In genomic region chr7:49778114-49778901, GRCm38 (mm10) we compare ENCODE assay signal across 7 mouse cellular contexts. TPM values are rescaled to one million over a fixed set of nuclear protein-coding genes. Genes with fewer than 3 reads are reported as not detected.
DNase-seq lines count a peak whose midpoint lies in the region; ATAC-seq lines count a peak whose summit lies in the region.

TSS of gene Prmt3 (plus strand) at chr7:49778346.

- H3K27me3 ChIP-seq in intestine, embryonic 15.5 days (replicated peaks), result no peaks in the 10 kb centered on the region
- 0 out of 2 replicates have a peak, but pooled peaks cover 9% of the 10 kb centered on the region for H3K27me3 ChIP-seq in midbrain, embryonic 10.5 days (ENCODE audit: low read depth, poor library complexity, severe bottlenecking)

- peak within 1 kb of the TSS; percentile 64 for H3K27ac ChIP-seq in intestine, embryonic 15.5 days
- H3K27ac ChIP-seq in midbrain, embryonic 10.5 days (replicated peaks), result peak within 1 kb of the TSS; percentile 95

- H3K4me3 ChIP-seq in intestine, embryonic 15.5 days (replicated peaks), result peak within 1 kb of the TSS; percentile 72
- peak within 1 kb of the TSS; percentile 77 for H3K4me3 ChIP-seq in midbrain, embryonic 10.5 days

- intact Hi-C loops in left cerebral cortex, postnatal 25 days (cut with DNase I), result loop anchor here (2.0 kb wide), 1 partner anchor 144 kb away; no protein-coding TSS in a partner anchor

- peak; percentile 94 for ATAC-seq in intestine, embryonic 15.5 days

- H3K4me2 ChIP-seq in intestine, embryonic 15.5 days (replicated peaks), result peak within 1 kb of the TSS; percentile 88

- H3K9ac ChIP-seq in intestine, embryonic 15.5 days, result peak within 1 kb of the TSS; percentile 65

- H3K36me3 ChIP-seq in intestine, embryonic 15.5 days, result peaks cover 6% of the 10 kb centered on the region; the same call in 1 of the 2 replicates
- peaks cover 36% of the 10 kb centered on the region for H3K36me3 ChIP-seq in midbrain, embryonic 10.5 days

- WGBS in intestine, embryonic 15.5 days, result under 1% methylated on average over 78 of the region's 92 CpGs
- under 1% methylated on average over 87 of the region's 92 CpGs for WGBS in midbrain, embryonic 10.5 days

- peak; percentile 97 to 99 for DNase-seq in adrenal gland, adult (ENCODE audit: inconsistent age in 2 of 2, low spot score in 1 of 2)
- DNase-seq in embryo, embryonic 10.5 days (ENCODE audit: low spot score), result peak; percentile 98
- peak; percentile 94 for DNase-seq in gastrocnemius, postnatal 25 days
- DNase-seq in left cerebral cortex, postnatal 25 days (ENCODE audit: low spot score in 2 of 2), result peak; percentile 98 to 99
- peak; percentile 97 for DNase-seq in midbrain, embryonic 10.5 days (ENCODE audit: low spot score)
- peak; percentile 100 for DNase-seq in right cerebral cortex, postnatal 4 days

- no peaks in the 10 kb centered on the region for H3K9me3 ChIP-seq in intestine, embryonic 15.5 days
- no peaks in the 10 kb centered on the region for H3K9me3 ChIP-seq in midbrain, embryonic 10.5 days (replicated peaks)

- peaks cover 5% of the 10 kb centered on the region; the same call in 1 of the 2 replicates for H3K4me1 ChIP-seq in intestine, embryonic 15.5 days (replicated peaks)
- H3K4me1 ChIP-seq in midbrain, embryonic 10.5 days, result peaks cover 32% of the 10 kb centered on the region

RNA-seq across cellular contexts. Expression of gene Prmt3, which starts in this region (rescaled TPM):
- total RNA-seq in gastrocnemius, postnatal 25 days (2021), result 10 to 100 TPM; 10.5 to 12.2 TPM
- polyA plus RNA-seq in intestine, embryonic 15.5 days (2015; fragmentation: Nextera tagmentation; extraction: Ambion mirVana), result 51.2 and 52.5 TPM in 2 replicates
- total RNA-seq in left cerebral cortex, postnatal 25 days (2021), result 10 to 100 TPM; 31.0 to 34.8 TPM
- 81.2 and 82.3 TPM in 2 replicates for polyA plus RNA-seq in midbrain, embryonic 10.5 days (2016; fragmentation: Nextera tagmentation; extraction: Ambion mirVana)

Comparison
In these comparisons a context has a peak if more than half of its experiments do, and no peak if none do; other contexts are left out.
1. Peak in every context shown above with its lines: DNase-seq, ATAC-seq, H3K4me3 ChIP-seq and H3K27ac ChIP-seq.